Mouse (Mus musculus) hematopoietic stem cell, adult 5-6 weeks (primary cell): ENCODE measurements around the gene Dchs2. TPM values are rescaled to one million over a fixed set of nuclear protein-coding genes. Genes with fewer than 3 reads are reported as not detected.

ENCODE experiments used
- ATAC-seq, 2 experiments: fragments of 125-278 bp in 1 of 2; replicated peaks in 1 of 2; 2 replicates each; pipeline ENCODE4 v1.8.0; 2016 to 2017; ENCODE audit warnings: inconsistent platforms in 2 of 2, mild to moderate bottlenecking in 2 of 2, moderate number of reproducible peaks in 2 of 2, low read depth in 1 of 2, moderate TSS enrichment in 1 of 2; ENCODE audit not compliant: low FRiP score in 2 of 2, poor library complexity in 2 of 2, severe bottlenecking in 2 of 2, insufficient read depth in 1 of 2, low TSS enrichment in 1 of 2
- total RNA-seq: library from RNA; stranded (forward); fragments of 172-1452, 232-1000 nt; gene quantifications from 2 replicates; pipeline ENCODE4 v1.2.3, GENCODE M21; 2017

The Dchs2 gene
- total RNA-seq, 1 experiment from 2014 or later = not detected

DNA sequence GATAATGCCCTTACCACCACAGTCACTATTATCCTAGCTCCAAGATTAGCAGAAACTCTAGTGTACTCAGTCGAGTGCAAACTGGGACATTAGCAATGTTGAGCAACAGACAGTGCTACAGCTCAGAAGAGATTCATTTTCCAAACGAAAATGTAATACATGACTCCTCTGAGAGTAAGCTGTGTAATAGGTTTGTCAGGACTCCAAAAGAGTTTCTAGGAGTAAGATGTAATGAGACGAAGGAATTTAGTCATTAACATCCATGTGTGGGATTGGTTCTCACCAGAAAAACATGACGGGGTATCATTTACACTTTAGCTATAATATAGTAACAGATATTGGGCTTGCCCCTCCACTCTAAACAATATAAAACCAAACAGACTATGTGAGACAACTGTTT, 90.3 kb downstream of the Dchs2 start:
- ATAC-seq = no peak

- ATAC-seq = no peak
Observed at GRCm38 (mm10) chr3:83220101-83220500, 92.4 kb downstream of the Dchs2 start.

- ATAC-seq = no peak
Observed at GRCm38 (mm10) chr3:83222125-83222524, 94.4 kb downstream of the Dchs2 start.

GRCm38 (mm10) chr3:83228383-83228782, 100.6 kb downstream of the Dchs2 start:
- ATAC-seq = no peak

GRCm38 (mm10) chr3:83230326-83230725, 102.6 kb downstream of the Dchs2 start:
- no peak for ATAC-seq

DNA sequence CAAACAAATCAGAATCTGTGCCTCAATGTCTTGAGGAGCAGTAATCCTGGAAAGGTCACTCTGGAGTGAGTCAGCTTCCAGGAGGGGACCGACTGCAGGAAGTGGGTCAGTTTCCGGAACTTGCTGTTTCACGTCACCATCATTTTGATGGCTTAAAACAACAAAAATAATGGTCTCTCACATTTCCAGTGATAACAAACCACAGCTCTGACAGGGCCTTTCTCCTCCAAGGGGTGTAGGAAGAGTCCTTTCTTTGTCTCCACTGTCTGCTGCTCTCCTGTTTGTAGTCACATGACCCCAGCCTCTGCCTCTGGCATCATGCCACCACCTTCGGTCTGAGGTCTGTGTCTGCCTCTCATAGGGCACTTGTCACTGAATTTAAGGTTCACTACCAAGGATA, 106.7 kb downstream of the Dchs2 start:
- ATAC-seq = peak; percentile 32 to 36; a peak in 2 of 4 replicates

DNA sequence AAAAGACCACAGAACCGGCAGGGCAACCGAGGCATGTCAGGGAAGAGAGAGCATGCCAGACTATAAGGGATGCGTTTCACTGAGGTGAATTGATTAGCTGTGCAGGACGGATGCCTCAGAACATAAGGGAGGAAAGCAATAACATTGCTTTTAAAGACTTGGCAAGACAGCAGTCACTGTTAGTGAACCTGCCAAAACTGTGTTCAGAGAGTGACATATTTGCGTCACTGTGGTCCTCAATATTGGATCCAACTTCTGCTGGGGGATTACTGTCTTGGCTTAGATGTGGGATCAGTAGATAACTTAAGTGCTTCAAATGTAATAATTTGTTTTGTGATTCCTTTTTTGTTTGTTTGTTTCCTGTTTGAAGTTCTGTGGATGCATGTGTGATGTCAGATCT, 107.3 kb downstream of the Dchs2 start:
- no peak for ATAC-seq

DNA sequence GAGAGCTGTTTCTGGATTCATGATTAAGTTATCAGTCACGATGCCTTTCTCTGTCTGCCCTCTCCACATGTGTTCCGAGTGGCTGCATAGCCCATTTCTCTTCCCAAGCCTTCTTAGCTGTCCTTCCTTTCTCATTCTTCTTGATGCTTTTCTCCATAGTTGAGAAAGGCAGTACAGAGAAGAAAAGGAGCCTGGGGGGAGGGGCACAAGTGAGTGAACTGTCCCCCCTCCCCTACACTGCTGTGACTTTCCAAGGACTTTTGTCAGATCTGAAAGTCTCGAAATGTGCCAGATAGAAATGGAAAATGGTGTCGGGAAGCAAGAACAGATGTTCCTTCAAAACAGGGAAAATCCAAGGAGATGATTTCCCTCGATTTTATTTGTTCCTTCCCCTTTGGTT, 118.8 kb downstream of the Dchs2 start:
- ATAC-seq = no peak

GRCm38 (mm10) chr3:83250001-83250545, 122.3 kb downstream of the Dchs2 start:
- ATAC-seq = no peak

- no peak for ATAC-seq
Observed at GRCm38 (mm10) chr3:83251899-83252298, 124.2 kb downstream of the Dchs2 start.

GRCm38 (mm10) chr3:83259421-83259820, 131.7 kb downstream of the Dchs2 start:
- ATAC-seq = no peak

- no peak for ATAC-seq
Observed at GRCm38 (mm10) chr3:83266009-83266408, 138.3 kb downstream of the Dchs2 start.

- ATAC-seq = no peak
Observed at GRCm38 (mm10) chr3:83270228-83270627, 142.5 kb downstream of the Dchs2 start.

GRCm38 (mm10) chr3:83270982-83271381, 143.2 kb downstream of the Dchs2 start:
- ATAC-seq = no peak

DNA sequence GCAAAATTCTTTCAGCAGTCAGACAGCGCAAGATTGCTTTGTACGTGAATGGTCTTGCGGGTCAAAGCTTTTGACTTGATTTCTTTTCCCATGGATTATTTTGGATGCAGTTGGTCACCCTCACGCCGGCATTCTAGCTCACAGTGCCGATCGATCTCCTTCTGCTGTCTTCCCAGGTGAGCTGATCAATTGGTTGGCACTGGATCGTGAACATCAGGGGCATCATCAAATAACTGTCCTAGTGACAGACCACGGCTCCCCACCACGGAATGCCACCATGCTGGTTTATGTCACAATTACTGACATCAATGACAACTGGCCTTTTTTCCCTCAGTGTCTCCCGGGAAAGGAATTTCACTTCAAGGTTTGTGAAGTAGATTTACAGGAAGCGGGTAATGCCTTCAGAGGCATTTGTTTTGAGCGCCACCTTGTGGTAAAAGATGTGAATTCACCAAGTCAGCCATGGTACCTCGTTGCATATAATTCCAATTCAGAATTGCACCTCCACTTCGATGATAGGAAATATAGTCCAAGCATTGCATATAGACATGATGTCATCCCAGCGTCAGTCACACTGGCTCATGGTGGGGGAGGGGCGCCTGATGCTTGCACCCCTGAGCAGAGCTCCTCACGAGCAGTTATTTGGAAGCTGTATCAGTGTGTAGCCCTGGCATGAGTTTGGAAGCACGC, 146.0 kb downstream of the Dchs2 start:
- peak; percentile 39 to 67; a peak in 3 of 4 replicates for ATAC-seq

GRCm38 (mm10) chr3:83275703-83276102, 148.0 kb downstream of the Dchs2 start:
- ATAC-seq = no peak

DNA sequence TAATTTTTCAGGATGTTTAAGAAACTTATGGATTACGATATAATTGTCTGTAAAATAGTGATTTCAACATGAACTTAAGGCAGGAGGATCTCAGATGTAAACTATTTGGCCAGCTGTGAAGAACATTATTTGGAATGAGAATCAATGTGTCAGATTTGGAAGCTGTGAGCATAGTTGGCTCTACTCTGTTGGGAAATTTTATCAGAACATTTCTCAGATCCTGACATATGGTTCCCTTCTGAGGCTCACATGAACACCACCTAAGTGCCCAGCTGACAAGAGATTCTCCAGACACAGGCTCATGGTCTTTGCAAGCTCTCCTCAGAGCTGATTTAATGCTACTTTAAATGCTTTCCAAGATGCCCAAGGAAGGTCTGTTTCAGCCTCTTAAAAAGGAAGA, 156.1 kb downstream of the Dchs2 start:
- ATAC-seq = no peak

DNA sequence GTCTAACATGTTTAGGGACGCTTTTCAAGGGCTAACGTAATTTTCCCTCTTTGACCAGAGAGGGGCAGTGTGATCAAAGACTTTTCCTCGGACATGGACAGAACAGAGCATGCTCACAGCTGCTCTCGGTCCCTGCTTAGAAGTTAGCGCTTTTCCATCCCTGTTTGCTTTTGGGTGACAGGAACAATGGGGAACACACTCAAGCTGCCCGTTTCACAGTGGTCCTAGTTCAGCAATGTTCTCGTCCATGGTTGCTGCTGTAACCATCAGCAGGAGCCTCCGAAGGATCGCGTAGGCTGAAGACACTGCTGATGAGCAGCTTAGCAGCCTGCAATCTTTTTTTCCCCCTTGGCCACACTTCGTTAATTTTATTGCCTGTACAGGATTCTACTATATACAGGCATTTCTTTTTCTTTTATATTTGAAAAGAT, 159.2 kb downstream of the Dchs2 start:
- peak; percentile 68 to 78 for ATAC-seq
